Mouse (Mus musculus) CH12F3 (cell line): ENCODE results near the gene Ncf1.

Experiments used
- in situ Hi-C: fragments of 300-500 bp; cut with MboI; formaldehyde crosslinking; loops from 2 replicates; pipeline ENCODE4 v1.14.3; 2020; ENCODE audit warnings: low sequenced_read_pairs

The Ncf1 gene

DNA sequence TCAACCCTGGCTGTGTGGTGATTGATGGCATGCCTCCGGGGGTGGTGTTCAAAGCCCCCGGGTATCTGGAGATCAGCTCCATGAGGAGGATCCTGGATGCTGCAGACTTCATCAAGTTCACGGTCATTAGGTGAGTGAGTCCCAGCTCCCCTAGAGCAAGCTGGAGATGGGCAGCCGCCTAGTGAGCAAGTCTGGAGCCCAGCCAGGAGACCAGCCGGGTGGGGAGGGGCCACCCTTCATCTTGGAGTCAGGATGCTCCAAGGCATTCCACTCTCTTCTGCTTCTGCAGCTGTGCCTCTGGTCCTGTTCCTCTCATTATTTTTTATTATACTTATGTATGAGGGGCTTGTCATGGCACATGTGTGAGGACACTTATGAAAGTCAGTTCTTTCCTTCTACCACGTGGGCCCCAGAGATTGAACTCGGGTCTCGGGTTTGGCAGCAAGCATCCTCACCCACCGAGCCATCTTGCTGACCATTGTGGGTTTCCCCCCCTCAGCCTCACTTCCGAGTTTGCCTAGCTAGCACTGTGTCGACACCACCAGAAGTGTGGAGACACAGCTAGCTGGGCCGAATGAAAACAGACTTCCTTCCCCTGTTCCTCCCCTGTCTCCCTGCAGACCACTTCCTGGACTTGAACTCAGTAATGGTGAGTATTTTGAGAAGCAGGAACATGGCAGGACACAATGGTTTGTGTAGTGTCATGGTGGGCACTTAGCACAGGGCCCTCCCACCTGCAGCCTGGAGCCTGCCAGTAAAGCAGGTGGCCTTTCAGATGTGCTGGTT, 15.2 kb downstream of the Ncf1 start:
- in situ Hi-C loops, result no loop called here

DNA sequence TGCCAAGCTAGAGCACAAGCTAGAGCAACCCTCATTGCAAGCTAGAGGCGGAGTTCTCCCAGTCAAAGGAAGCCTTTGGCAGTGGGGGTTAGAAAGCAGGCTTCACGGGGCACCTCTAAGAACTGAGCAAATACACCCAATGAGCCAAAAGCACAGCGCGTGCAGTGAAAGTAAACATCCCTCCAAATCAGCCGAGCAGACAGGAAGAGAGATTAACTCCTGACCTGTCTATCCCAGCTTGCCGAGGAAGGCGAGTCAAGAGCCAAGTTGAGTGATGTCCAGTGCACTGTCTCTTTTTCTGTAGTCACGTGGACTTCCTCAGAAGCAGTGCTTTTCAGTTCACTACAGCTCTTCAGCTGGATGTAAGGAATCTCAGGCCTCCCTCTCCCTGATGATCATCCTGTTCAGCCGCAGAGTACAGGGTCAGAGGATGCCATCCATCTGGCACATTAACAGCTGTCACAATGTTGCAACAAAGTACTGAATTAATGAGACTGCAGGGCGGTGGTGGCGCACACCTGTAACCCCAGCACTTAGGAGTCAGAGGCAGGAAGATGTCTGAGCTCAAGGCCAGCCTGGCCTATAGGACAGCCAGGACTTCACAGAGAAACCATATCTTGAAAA, 19.4 kb downstream of the Ncf1 start:
- in situ Hi-C loops, result no loop called here

DNA sequence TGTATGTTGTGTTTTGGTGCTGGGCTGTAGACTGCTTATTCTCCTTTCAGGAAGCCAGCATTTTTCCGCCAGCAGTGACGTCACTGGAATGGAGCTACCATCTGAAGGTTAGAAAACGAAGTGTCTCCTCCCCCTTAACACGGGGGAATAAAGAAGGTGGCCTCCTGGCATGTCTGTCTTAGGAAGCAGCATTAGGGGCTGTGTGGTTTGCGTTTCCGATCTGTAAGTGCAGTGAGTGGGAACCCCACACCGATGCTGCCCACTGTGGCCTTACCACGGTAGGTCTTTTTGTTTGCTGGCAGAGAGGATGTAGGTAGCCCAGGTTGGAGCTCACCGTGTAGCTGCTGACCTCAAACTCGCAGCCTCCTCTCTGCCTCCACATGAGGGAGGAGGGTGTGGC, 22.7 kb downstream of the Ncf1 start:
- in situ Hi-C loops, result no loop called here

DNA sequence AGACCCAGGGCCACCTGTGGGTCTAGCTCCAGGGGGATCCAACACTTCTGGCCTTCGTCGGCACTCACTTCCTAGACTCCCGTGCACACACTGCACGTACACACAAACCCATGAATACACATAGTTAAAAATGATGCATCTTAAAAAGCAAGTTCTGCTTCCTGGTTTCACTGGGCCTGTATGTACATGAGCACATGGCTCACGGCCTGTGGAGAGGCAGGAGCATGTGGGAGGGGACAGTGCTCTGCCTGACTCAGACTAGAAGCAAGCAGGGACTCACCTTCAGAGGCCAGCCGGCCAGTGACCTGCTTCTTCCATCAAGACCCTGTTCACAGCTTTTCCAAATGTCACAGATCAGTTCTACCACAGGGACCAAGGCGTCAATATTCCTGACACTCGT, 35.8 kb downstream of the Ncf1 start:
- in situ Hi-C loops, result no loop called here

DNA sequence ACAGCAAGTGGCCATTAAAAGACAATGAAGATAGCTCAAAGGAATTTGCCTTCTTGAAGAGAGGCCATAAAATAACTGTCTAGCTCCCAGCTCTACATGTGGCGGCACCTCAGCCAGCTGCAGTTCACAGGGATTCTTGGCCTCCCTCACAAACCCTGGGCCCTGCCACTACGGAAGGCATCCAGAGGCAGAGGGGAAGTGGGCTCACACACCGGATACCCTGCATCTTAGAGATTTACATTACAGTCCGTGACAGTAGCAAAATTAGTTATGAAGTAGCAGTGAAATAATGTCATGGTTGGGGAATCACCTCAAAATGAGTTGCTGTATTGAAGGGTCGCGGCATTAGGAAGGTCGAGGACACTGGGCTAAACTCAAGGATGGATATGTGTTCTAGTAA, 40.9 kb downstream of the Ncf1 start:
- in situ Hi-C loops, result loop anchor here (10.0 kb wide), 1 partner anchor 156 kb away; no protein-coding TSS in a partner anchor

- in situ Hi-C loops, result loop anchor here (10.0 kb wide), 1 partner anchor 158 kb away; no protein-coding TSS in a partner anchor
Observed at GRCm38 (mm10) chr5:134186961-134187731, 42.3 kb downstream of the Ncf1 start.

DNA sequence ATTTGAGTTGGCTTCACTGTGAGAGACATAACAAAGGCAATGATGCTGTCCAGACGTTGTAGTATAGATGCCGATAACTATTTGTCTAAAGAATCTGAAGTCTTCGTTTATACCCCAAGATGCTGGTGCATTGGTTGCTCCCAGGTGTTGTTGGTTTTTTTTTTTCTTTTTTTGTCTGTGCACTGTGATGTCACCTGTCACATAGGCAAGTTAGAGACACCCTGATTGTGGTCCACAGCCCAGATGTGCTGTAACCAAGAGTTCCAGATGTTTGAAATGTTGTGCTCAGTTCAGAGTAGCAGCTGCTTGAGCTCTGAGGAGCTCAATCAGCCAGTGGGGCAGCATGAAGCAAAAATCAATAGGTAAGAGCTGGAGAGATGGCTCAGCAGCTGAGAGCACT, 43.4 kb downstream of the Ncf1 start:
- in situ Hi-C loops, result loop anchor here (10.0 kb wide), 1 partner anchor 159 kb away; no protein-coding TSS in a partner anchor

DNA sequence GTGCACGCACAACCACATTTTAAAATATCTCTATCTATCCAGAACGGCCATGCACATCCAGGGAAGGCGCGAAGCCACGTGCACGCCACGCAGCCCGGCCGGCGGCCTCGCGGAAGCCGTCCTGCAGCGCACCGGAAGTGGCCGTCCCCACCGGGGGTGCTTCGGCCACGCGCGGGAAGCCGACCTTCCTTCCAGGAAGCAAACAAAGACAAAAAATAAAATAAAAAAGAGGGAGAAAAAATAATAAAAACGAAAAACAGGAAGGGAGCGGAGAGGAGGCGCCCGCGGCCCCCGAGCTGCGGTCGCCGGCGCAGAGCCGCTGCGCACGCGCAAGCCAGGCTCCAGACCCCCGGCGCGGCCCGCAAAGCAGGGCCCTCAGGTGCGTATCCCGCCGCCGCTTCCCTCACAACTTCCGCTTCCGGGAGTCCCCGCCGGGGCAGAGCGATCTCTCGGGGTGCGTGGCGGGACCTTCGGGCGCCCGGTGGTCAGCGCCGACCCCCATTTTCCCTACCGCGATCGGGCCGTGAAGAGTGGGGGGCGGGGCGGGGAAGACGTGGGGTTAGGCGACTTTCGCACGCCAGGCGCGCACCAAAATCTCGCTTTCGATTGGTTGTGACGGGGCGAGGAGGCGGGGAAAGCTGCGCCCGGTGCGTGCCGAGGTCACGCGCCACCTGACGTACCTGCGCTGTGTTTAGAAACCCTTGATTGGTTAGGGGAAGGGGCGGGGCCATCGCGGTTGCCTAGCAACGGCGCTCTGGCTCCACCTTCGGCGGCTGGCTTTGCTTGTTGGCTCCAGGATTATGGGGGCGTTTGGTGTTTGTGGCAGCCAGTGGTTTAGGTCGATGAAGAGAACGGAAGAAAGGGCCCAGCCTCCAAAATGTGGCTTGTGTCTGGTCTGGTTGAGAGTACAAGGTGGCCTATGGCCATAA, 45.3 kb downstream of the Ncf1 start, which contains the start of gene Gtf2ird2:
TSS of gene Gtf2ird2 (plus strand) at position 140 of the 929 bp plus-strand sequence.
- in situ Hi-C loops, result loop anchor here (10.0 kb wide), 1 partner anchor 161 kb away; no protein-coding TSS in a partner anchor

- in situ Hi-C loops, result loop anchor here (10.0 kb wide), 1 partner anchor 162 kb away; no protein-coding TSS in a partner anchor
Observed at GRCm38 (mm10) chr5:134183162-134183561, 46.3 kb downstream of the Ncf1 start.

DNA sequence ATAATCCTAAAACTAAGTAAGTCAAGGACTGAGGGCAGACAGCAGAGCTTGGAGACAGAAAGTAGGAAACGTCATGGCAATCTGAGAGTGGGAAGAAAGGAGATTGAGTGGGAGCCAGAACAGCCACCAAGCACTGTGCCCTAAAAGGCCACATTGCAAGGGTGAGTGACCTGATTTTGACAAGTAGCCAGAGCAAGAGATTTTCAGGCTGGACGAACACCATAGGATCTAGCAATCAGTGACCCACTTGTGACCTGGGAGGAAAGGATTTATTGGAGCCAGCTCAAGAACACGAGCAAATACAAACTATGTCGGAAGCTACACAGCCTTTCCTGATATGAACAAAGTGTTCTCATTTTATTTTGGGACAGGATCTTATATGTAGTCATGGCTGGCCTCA, 46.7 kb downstream of the Ncf1 start:
- in situ Hi-C loops, result loop anchor here (10.0 kb wide), 1 partner anchor 162 kb away; no protein-coding TSS in a partner anchor

- in situ Hi-C loops, result loop anchor here (10.0 kb wide), 1 partner anchor 163 kb away; no protein-coding TSS in a partner anchor
Observed at GRCm38 (mm10) chr5:134182172-134182571, 47.3 kb downstream of the Ncf1 start.

- in situ Hi-C loops, result loop anchor here (10.0 kb wide), 2 partner anchors 165 to 305 kb away; no protein-coding TSS in a partner anchor
Observed at GRCm38 (mm10) chr5:134179871-134180270, 49.6 kb downstream of the Ncf1 start.

DNA sequence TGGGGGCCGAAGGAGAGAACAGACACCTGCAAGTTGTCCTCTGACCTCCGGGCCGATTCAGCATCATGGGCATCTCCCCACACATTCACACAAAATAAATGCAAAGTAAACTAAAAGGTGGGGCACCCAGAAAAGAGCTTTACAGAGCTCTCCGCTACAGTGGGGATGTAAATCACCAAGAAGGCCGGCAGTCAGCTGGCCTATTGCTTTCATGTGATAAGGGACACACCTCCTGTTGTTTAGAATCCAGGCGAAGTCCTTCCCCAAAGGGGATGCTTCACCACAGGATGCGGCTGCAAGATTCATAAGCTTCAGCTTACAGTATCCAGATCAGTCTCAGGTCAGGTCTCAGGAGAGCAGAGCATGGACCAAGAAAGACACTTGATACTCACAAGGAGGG, 50.9 kb downstream of the Ncf1 start:
- in situ Hi-C loops, result loop anchor here (10.0 kb wide), 1 partner anchor 306 kb away; no protein-coding TSS in a partner anchor

GRCm38 (mm10) chr5:134176169-134176881, 53.1 kb downstream of the Ncf1 start, which contains the start of gene Rcc1l:
Gene Rcc1l (minus strand): TSS chr5:134176774.
- in situ Hi-C loops, result loop anchor here (10.0 kb wide), 1 partner anchor 308 kb away; no protein-coding TSS in a partner anchor

- in situ Hi-C loops, result loop anchor here (10.0 kb wide), 1 partner anchor 309 kb away; no protein-coding TSS in a partner anchor
Observed at GRCm38 (mm10) chr5:134175696-134176095, 53.7 kb downstream of the Ncf1 start.

DNA sequence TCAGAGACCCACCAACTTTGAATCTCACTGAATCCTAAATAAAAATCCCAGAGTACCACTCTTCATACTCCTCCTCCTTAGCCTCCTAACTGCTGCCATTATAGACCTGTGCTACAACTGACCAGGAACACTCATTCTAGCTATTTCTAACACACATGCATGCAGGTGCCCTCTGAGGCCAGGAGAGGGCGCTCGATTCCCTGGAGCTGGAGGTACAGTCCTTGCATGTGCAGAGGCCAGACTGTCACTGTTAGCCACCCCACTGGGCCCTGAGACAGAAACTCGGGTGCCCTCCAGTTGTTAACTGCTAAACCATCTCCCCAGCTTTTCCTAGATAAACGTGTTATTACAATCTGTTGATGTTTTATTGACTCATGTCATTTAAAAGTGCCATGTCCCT, 56.2 kb downstream of the Ncf1 start:
- in situ Hi-C loops, result loop anchor here (10.0 kb wide), 1 partner anchor 312 kb away; no protein-coding TSS in a partner anchor

GRCm38 (mm10) chr5:134170167-134170566, 59.3 kb downstream of the Ncf1 start:
- in situ Hi-C loops, result loop anchor here (10.0 kb wide), 1 partner anchor 315 kb away; no protein-coding TSS in a partner anchor
